In genomic region chr13:94365108-94365907, GRCm38 (mm10) we compare ENCODE assay signal across 19 mouse cellular contexts. TPM values are rescaled to one million over a fixed set of nuclear protein-coding genes. Genes with fewer than 3 reads are reported as not detected.
DNase-seq lines count a peak whose midpoint lies in the region; ATAC-seq and TF ChIP-seq lines count a peak whose summit lies in the region.
"Had no signal": no experiment of that assay in that cellular context is flagged by ENCODE, and none has a peak within 500 bp of the region (broad histone marks: within the 10 kb centered on the region; RNA-seq: fewer than 3 reads in every experiment).

No protein-coding gene starts in this region.

- H3K9ac ChIP-seq in kidney, embryonic 16.5 days (replicated peaks; ENCODE audit: low read length): no peak overlapping the region
- H3K9ac ChIP-seq: liver, embryonic 14.5 days; neural tube, embryonic 13.5 days had no signal

- peaks cover 20% of the 10 kb centered on the region for H3K4me1 ChIP-seq in kidney, embryonic 16.5 days (ENCODE audit: insufficient read depth, low read length)
- peaks cover 15% of the 10 kb centered on the region; the same call in 1 of the 2 replicates for H3K4me1 ChIP-seq in small intestine, adult 2 months (ENCODE audit: control insufficient read depth, insufficient read depth, insufficient read length, low read length)

- ATAC-seq in kidney, embryonic 16.5 days (ENCODE audit: low FRiP score, low TSS enrichment): peak; percentile 51; the same call in 1 of the 2 replicates
- ATAC-seq: Patski had no signal

- no peaks in the 10 kb centered on the region for H3K27me3 ChIP-seq in kidney, embryonic 16.5 days (ENCODE audit: insufficient read depth, low read length)
- H3K27me3 ChIP-seq in small intestine, adult 2 months (ENCODE audit: control insufficient read depth, insufficient read depth, low read length): no peaks in the 10 kb centered on the region
- H3K27me3 ChIP-seq: neural tube, embryonic 13.5 days; Patski had no signal

- 0 out of 2 replicates have a peak, but pooled peaks cover 4% of the 10 kb centered on the region for H3K36me3 ChIP-seq in kidney, embryonic 16.5 days (ENCODE audit: insufficient read depth, low read length)
- peaks cover 7% of the 10 kb centered on the region for H3K36me3 ChIP-seq in small intestine, adult 2 months (ENCODE audit: control insufficient read depth, insufficient read depth, low read length)
- H3K36me3 ChIP-seq: neural tube, embryonic 13.5 days had no signal

- H3K4me2 ChIP-seq in kidney, embryonic 16.5 days (replicated peaks; ENCODE audit: low read depth, low read length): no peak overlapping the region
- H3K4me2 ChIP-seq: neural tube, embryonic 13.5 days had no signal

- DNase-seq in kidney, adult 8-10 months: no peak
- peak; percentile 84 for DNase-seq in ES-CJ7 (ENCODE audit: low read depth, low spot score)
- peak; percentile 90 for DNase-seq in ZHBTc4 (ENCODE audit: low read depth, low spot score)
- no peak for DNase-seq in embryo, embryonic 11 days
- no peak for DNase-seq in cerebellum, adult 8-10 months
- DNase-seq: adrenal gland, postnatal 10 days; cerebellum, postnatal 25 days; heart, adult 18-20 months; heart, postnatal 14 days; layer of hippocampus, adult 9-11 months; retina, postnatal 1 day; spleen, adult 18-20 months; thymus, adult 18-20 months had no signal

- H3K9me3 ChIP-seq in kidney, embryonic 16.5 days (ENCODE audit: low read length): no peaks in the 10 kb centered on the region
- H3K9me3 ChIP-seq: neural tube, embryonic 13.5 days had no signal

- no peak for TF ChIP-seq POLR2A in small intestine, adult 2 months (IDR thresholded peaks at IDR 0.05; ENCODE audit: low read depth, low read length)

- H3K4me3 ChIP-seq in kidney, embryonic 16.5 days (ENCODE audit: low read length): no peak overlapping the region
- H3K4me3 ChIP-seq in small intestine, adult 2 months (ENCODE audit: low read depth, low read length): no peak overlapping the region
- H3K4me3 ChIP-seq: neural tube, embryonic 13.5 days had no signal

- H3K27ac ChIP-seq in kidney, embryonic 16.5 days (ENCODE audit: low read length): peak overlapping the region; percentile 45; the same call in 1 of the 2 replicates
- H3K27ac ChIP-seq in small intestine, adult 2 months (ENCODE audit: insufficient read depth, low read depth, low read length): peak overlapping the region; percentile 24
- H3K27ac ChIP-seq: liver, embryonic 14.5 days; macrophage; neural tube, embryonic 13.5 days had no signal

- 52% methylated on average over 13 of the region's 13 CpGs for WGBS in kidney, embryonic 16.5 days
- WGBS in small intestine, adult 2 months: 31% methylated on average over 13 of the region's 13 CpGs

- TF ChIP-seq CTCF in small intestine, adult 2 months (IDR thresholded peaks at IDR 0.05; ENCODE audit: extremely low read depth, insufficient read length, insufficient replicate concordance, low read depth, low read length): no peak

RNA-seq across cellular contexts. Expression of gene Ap3b1, which starts 6.5 kb away (rescaled TPM):
- 48.4 and 48.6 TPM in 2 replicates for polyA plus RNA-seq in kidney, embryonic 16.5 days (2015; fragmentation: Nextera tagmentation; extraction: Ambion mirVana)
- 11.3 and 29.1 TPM in 2 replicates for polyA plus RNA-seq in small intestine, adult 2 months (2012; rRNA removed)

Comparison
In these comparisons a context has a peak if more than half of its experiments do, and no peak if none do; other contexts are left out.
1. DNase-seq: peak in ES-CJ7 (single experiment) and ZHBTc4 (single experiment); none in kidney, adult 8-10 months (0 of 2), embryo, embryonic 11 days (single experiment) and cerebellum, adult 8-10 months (single experiment).